Mouse (Mus musculus) olfactory bulb, adult 2 months (tissue): Measurements from ENCODE around the gene Eif3c. TPM values are rescaled to one million over a fixed set of nuclear protein-coding genes. Genes with fewer than 3 reads are reported as not detected.

Experiments
- H3K27ac ChIP-seq: fragments of 200-500 bp; 2 replicates; pipeline ENCODE4 v1.5.1; 2012; ENCODE audit warnings: low read depth, low read length; ENCODE audit not compliant: insufficient read depth
- H3K4me1 ChIP-seq: fragments of 200-500 bp; 2 replicates; pipeline ENCODE4 v1.6.1; 2012; ENCODE audit warnings: low read length; ENCODE audit not compliant: control insufficient read depth, insufficient read depth
- H3K4me3 ChIP-seq: fragments of 200-500 bp; 2 replicates; pipeline ENCODE4 v1.5.1; 2012; ENCODE audit warnings: mild to moderate bottlenecking, low read depth, low read length, moderate library complexity; ENCODE audit not compliant: insufficient read depth
- CTCF ChIP-seq: fragments of 200-500 bp; IDR thresholded peaks from 2 replicates; pipeline ENCODE4 v1.5.1; 2012; ENCODE audit warnings: low read depth, mild to moderate bottlenecking, low read length, moderate library complexity; ENCODE audit not compliant: insufficient read depth
- POLR2A ChIP-seq: fragments of 200-500 bp; IDR thresholded peaks from 2 replicates; pipeline ENCODE4 v1.6.1; 2012; ENCODE audit warnings: mild to moderate bottlenecking, low read depth, low read length, moderate library complexity; ENCODE audit not compliant: insufficient read depth
- WGBS: fragments of 180-500 bp; shearing (Covaris S2); methylation state at CpG from one replicate; pipeline ENCODE4 v1.1.7; 2018; 5-methylcytosine and 5-hydroxymethylcytosine counted together
- polyA plus RNA-seq: library from polyadenylated mRNA; stranded (reverse); fragments of >200 nt; gene quantifications from 2 replicates; pipeline ENCODE4 v1.2.4, GENCODE M21; 2012; ENCODE audit warnings: low replicate concordance; ENCODE audit not compliant: missing spikeins, insufficient read depth, insufficient read length

The Eif3c gene
- polyA plus RNA-seq, 1 experiment, result 330 TPM

DNA sequence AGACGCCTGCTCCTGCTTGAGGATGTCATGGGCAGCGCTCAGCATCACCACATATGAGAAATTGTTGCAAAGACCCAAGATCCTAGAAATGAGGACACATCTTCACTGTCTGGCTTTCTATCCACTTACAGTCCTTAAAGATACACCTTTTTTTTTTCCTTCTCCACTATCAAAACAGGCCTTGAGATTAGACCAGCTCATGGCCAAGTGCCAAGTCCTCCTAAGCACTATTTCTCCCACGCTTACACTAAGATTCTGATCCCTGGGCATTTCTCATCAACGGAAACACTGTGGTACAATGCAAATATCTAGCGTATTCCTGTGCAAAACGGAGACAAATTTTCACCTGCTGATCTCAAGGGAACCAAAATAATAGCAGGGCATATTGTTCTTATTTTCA is 15.4 kb upstream of the Eif3c start:
- no peak for TF ChIP-seq POLR2A
- TF ChIP-seq CTCF, result no peak
- Histone ChIP-seq H3K27ac (no peak overlapping the region), H3K4me1 (peaks cover 7% of the 10 kb centered on the region; the same call in 1 of the 2 replicates), H3K4me3 (no peak overlapping the region)
- WGBS, result 69% methylated on average over 6 of the region's 6 CpGs

DNA sequence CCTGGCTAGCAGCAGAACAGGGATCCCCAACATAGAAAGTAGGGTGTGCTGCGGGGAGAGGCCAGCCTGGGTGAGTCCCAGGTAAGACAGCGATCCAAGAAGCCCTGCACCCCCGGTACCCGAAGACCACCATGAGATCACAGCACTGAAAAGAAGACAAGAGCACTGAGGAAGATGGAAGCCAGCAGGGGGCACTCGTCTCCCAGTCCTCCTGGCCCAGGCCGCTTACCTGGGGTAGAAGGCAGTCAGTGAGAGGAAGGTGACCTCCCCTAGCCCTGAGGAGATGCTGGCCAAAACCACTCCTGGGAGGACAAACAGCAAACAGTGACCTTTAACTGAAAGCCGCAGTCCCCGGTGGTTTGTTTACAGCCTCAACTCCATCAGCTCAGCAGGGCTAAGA is 13.0 kb upstream of the Eif3c start:
- H3K4me1 ChIP-seq, result peaks cover 7% of the 10 kb centered on the region; the same call in 1 of the 2 replicates
- WGBS, result 58% methylated on average over 8 of the region's 8 CpGs
- no peak overlapping the region for H3K27ac ChIP-seq

DNA sequence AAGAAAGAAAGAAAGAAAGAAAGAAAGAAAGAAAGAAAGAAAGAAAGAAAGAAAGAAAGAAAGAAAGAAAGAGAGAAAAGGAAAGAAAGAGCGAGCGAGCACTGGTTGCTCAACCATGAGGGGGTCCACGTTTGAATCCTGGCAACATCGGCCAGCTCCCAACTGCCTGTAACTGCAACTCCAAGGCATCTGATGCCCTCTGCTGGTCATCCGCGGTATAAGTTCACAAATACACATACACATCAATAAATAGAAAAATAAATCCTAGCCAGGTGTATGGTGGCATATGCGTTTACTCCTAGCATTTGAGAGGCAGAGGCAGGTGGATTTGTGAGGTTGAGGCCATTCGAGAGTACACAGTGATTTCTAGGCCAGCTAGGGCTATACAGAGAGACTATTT is 10.7 kb upstream of the Eif3c start:
- 53% methylated on average over 8 of the region's 8 CpGs for WGBS
- peaks cover 3% of the 10 kb centered on the region; the same call in 1 of the 2 replicates for H3K4me1 ChIP-seq
- no peak overlapping the region for H3K4me3 ChIP-seq
- no peak for TF ChIP-seq POLR2A
- no peak for TF ChIP-seq CTCF
- H3K27ac ChIP-seq, result no peak overlapping the region

More for the DNA sequence above, 13.0 kb upstream of the Eif3c start:
- TF ChIP-seq CTCF, result peak; percentile 41; the same call in 1 of the 2 replicates
- no peak for TF ChIP-seq POLR2A
- no peak overlapping the region for H3K4me3 ChIP-seq

DNA sequence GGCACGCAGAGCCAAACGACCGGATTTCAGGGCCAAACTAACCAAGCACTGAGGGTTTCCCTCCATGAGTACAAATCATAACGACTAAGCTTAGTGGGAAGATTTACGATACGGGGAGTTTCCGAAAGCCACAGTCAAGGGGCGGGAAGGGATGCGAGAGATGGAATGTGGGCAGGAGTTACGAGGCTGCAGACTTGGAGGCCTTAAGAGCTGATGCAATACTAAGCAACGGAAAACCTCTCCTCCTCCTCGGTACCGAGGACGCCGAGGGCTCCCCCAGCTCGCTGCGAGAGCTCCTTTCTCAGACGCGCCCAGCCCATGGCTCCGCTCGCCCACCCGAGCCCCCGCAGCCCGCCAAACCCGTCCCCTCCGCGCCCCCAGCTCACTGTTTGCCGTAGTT is 518 bp downstream of the Eif3c start:
- peaks cover 2% of the 10 kb centered on the region; the same call in 1 of the 2 replicates for H3K4me1 ChIP-seq
- no peak overlapping the region for H3K27ac ChIP-seq
- WGBS, result under 1% methylated on average over 27 of the region's 28 CpGs
- no peak for TF ChIP-seq POLR2A
- no peak for TF ChIP-seq CTCF
- peak overlapping the region; percentile 70 for H3K4me3 ChIP-seq

DNA sequence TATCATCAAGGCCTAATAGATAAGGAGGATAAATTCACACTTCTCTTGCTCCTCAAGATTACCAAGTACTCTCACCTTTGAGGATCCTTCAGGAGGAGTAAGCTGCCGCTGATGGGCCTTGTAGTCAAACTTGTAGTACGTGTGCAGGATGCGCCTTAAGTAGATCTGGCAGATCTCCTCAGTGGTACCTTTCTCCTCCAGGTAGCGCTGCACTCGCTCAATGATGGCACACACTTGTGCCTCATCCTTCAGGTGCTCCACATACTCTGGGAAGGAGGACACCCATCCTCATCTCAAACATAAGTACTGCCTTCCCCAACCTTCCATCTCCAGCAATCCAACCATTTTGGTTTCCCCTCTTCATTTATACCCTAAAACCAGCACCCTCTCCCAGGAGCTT is 9.6 kb downstream of the Eif3c start:
- Histone ChIP-seq H3K27ac (no peak overlapping the region), H3K4me3 (no peak overlapping the region), H3K4me1 (no peaks in the 10 kb centered on the region)
- 96% methylated on average over 5 of the region's 5 CpGs for WGBS
- TF ChIP-seq POLR2A (no peak), CTCF (no peak)

DNA sequence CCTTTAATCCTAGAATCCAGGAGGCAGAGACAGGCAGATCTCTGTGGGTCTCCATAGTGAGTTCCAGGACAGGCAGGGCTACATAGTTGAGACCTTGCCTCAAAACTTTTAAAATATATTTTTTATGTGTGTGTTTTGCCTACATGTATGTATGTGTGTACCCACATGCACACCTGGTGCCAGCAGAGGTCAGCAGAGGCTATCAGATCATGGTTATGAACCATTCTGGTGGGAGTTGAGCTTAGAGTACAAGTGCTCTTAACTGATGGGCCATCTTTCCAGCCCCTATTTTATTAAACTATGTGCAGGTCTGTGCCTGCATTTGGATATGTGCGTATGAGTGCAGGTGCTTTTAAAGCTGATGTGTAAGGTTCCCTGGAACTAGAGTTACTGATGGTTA is 11.4 kb downstream of the Eif3c start:
- TF ChIP-seq POLR2A, result no peak
- TF ChIP-seq CTCF, result no peak
- no peak overlapping the region for H3K27ac ChIP-seq
- 0 out of 2 replicates have a peak, but pooled peaks cover 3% of the 10 kb centered on the region for H3K4me1 ChIP-seq
- 97% methylated on average over 1 of the region's 1 CpGs for WGBS
- H3K4me3 ChIP-seq, result no peak overlapping the region

DNA sequence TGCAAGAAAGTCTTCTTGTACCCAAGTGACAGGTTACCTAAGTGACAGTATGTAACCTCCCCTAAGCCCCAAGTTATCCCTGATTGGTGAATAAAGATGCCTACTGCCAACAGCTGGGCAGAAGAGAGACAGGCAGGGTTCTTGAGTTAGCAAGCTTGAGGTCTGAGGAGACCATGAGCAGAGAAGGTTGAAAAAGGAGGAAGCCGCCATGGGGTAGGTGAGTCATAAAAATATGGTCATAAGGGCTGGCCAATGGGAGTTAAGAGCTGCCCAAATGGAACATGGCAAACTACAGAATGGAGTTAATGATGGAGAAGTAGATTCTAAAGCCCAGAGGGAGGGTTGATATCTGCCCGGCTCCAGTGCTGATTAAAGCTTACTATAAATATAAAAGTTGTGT is 20.6 kb downstream of the Eif3c start:
- TF ChIP-seq CTCF (no peak), POLR2A (no peak)
- WGBS, result 57% methylated on average over 2 of the region's 2 CpGs
- Histone ChIP-seq H3K4me3 (no peak overlapping the region), H3K4me1 (0 out of 2 replicates have a peak, but pooled peaks cover 3% of the 10 kb centered on the region), H3K27ac (peak overlapping the region; percentile 51; the same call in 1 of the 2 replicates)

DNA sequence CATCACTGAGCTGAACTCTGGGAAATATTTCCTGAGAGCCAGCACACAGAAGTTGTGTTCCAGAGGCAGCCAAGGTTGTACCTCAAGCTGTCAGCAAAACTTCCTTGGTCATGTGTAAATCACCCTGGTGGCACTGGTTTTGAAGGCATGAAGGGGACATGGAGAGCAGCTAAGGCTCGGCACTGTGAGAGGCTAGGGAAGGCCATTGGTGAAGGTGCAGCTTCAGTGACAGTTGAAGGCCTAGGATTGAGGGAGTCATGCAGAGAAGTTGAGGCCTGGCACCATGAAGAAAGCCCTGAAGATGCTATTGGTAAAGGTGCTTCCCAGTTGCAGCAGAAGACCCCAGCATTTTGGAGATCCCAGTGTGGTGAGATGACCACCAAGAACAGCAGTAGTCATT is 24.6 kb downstream of the Eif3c start:
- Histone ChIP-seq H3K4me3 (no peak overlapping the region), H3K27ac (no peak overlapping the region), H3K4me1 (no peaks in the 10 kb centered on the region; the same call in 1 of the 2 replicates)
- 95% methylated on average over 1 of the region's 1 CpGs for WGBS
- TF ChIP-seq CTCF (no peak), POLR2A (no peak)

DNA sequence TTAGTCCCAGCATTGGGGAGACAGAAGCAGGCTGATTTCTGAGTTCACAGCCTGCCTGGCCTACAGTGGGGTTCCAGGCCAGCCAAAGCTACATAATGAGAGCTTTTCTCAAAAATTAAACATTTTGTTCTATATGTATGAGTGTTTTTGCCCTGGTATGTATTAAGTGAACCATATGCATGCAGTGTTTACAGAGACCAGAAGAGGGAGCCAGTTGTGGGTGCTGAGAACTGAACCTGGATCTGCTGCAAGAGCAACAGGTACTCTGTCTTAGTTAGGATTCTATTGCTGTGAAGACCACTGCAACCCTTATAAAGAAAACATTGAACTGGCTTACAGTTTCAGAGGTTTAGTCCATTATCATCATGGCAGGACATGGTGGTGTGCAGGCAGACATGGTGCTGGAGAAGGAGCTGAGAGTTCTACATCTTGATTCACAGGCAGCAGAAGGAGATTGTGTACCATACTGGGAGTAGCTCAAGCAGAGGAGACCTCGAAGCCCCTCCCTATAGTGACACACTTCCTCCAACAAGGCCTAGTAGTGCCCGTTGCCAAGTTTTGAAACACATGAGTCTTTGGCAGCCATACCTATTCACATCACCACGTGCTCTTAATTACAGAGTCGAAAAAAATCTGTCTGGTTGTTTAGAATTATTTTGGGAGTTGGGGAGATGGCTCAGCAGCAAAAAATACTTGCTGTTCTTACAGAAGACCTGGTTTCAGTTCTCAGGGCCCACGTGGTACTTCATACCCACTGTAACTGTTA is 28.2 kb downstream of the Eif3c start:
- H3K4me1 ChIP-seq, result peaks cover 6% of the 10 kb centered on the region

More for the DNA sequence above, 28.2 kb downstream of the Eif3c start:
- TF ChIP-seq POLR2A (no peak), CTCF (no peak)
- no peak overlapping the region for H3K4me3 ChIP-seq
- no peak overlapping the region for H3K27ac ChIP-seq
- WGBS, result 28% methylated on average over 5 of the region's 5 CpGs
